Mouse (Mus musculus) heart, postnatal 0 days (tissue): ENCODE results near the gene Stx8.

Experiments used
- CTCF ChIP-seq: IDR thresholded peaks from 2 replicates; pipeline ENCODE4 v1.5.1; 2016; ENCODE audit warnings: antibody characterized with exemption, control low read depth, low read depth
- EP300 ChIP-seq: IDR thresholded peaks from 2 replicates; pipeline ENCODE4 v1.6.1; 2016; ENCODE audit warnings: antibody characterized with exemption, low read depth

- TF ChIP-seq EP300 (no peak), CTCF (no peak)
Measured at GRCm38 (mm10) chr11:68007645-68008044, 41.7 kb downstream of the Stx8 start.
